Mouse (Mus musculus): ENCODE results near the gene Samd1.
A peak's percentile ranks its signal among the peaks of the same experiment; 100 is the strongest.

DNA sequence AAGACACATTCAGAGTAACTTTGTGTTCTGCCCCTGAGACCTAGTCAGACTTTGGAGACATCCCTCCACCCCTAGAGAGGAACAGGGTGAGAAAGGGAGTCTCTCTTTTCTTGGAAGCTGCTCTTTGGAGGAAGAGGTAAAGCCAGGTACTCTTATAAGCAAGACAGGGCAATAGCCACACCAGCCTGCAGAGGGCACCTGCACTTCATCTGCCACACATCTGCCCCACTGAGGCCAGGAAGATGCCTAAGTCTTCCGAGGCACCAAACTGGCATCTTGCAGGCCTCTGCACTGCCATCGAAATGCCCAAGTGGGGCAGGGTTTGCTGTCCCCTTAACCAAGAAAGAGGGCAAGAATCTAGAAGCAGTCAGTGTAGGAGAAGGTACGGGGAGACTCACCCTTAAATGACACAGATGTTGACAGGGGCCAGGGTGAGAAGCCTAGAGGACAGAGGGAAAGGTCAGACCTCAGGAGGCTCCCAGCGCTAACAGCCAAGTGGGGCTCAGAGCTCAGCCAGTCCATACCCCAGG is 21.3 kb upstream of the Samd1 start:
- TF ChIP-seq POLR2A (IDR thresholded peaks at IDR 0.05; ENCODE audit: low read depth, low read length) (no peak), CTCF (IDR thresholded peaks at IDR 0.05; ENCODE audit: extremely low read depth, insufficient read depth, insufficient read length, insufficient replicate concordance) (peak; percentile 48; the same call in 1 of the 2 replicates)
